Mouse (Mus musculus) limb, embryonic 14.5 days (tissue): ENCODE results near the gene 9330161L09Rik. TPM values are rescaled to one million over a fixed set of nuclear protein-coding genes. Genes with fewer than 3 reads are reported as not detected.

ENCODE experiments used
- ATAC-seq: fragments of 200-750 bp; cut with Nextera tagmentation; 2 replicates; pipeline ENCODE4 v1.8.0; 2017; ENCODE audit warnings: low read depth, moderate number of reproducible peaks, moderate TSS enrichment; ENCODE audit not compliant: low FRiP score
- DNase-seq: peaks from one replicate; pipeline ENCODE4 v3.0.0-alpha.2; 2015; ENCODE audit warnings: low spot score
- H3K27ac ChIP-seq: fragments of 300-500 bp; sonication (generic); replicated peaks from 2 replicates; pipeline ENCODE4 v1.5.1; 2014; ENCODE audit warnings: low read depth, mild to moderate bottlenecking, low read length, moderate library complexity, mixed read lengths
- H3K27me3 ChIP-seq: fragments of 300-500 bp; sonication (generic); 2 replicates; pipeline ENCODE4 v1.6.1; 2014; ENCODE audit warnings: low read length, mixed read lengths; ENCODE audit not compliant: control insufficient read depth, insufficient read depth
- H3K36me3 ChIP-seq: fragments of 300-500 bp; sonication (generic); 2 replicates; pipeline ENCODE4 v1.6.1; 2014; ENCODE audit warnings: mild to moderate bottlenecking, low read length, moderate library complexity, mixed read lengths; ENCODE audit not compliant: control insufficient read depth, insufficient read depth
- H3K4me1 ChIP-seq: fragments of 300-500 bp; sonication (generic); 2 replicates; pipeline ENCODE4 v1.6.1; 2014; ENCODE audit warnings: antibody characterized with exemption, low read length, mixed read lengths; ENCODE audit not compliant: control insufficient read depth, insufficient read depth
- H3K4me2 ChIP-seq: fragments of 300-500 bp; sonication (generic); replicated peaks from 2 replicates; pipeline ENCODE4 v1.6.1; 2014; ENCODE audit warnings: low read depth, mild to moderate bottlenecking, low read length, moderate library complexity; ENCODE audit not compliant: severe bottlenecking
- H3K4me3 ChIP-seq: fragments of 300-500 bp; sonication (generic); replicated peaks from 2 replicates; pipeline ENCODE4 v1.5.1; 2014; ENCODE audit warnings: low read length
- H3K9ac ChIP-seq: fragments of 300-500 bp; sonication (generic); 2 replicates; pipeline ENCODE4 v1.6.1; 2014; ENCODE audit warnings: mild to moderate bottlenecking, low read depth, low read length, moderate library complexity; ENCODE audit not compliant: severe bottlenecking
- H3K9me3 ChIP-seq: fragments of 300-500 bp; sonication (generic); 2 replicates; pipeline ENCODE4 v1.6.1; 2016; ENCODE audit warnings: low read length; ENCODE audit not compliant: control insufficient read depth
- POLR2A ChIP-seq: fragments of 200-500 bp; IDR thresholded peaks from 2 replicates; pipeline ENCODE4 v1.8.0; 2012; ENCODE audit warnings: inconsistent platforms, mild to moderate bottlenecking, moderate library complexity, borderline replicate concordance; ENCODE audit not compliant: insufficient read depth, insufficient read length; ENCODE audit errors: extremely low read depth
- WGBS: fragments of 180-500 bp; shearing (Covaris S2); extraction: QIAGEN DNeasy Blood & Tissue Kit; methylation state at CpG from one replicate; pipeline ENCODE4 v1.1.7; 2014; 5-methylcytosine and 5-hydroxymethylcytosine counted together
- polyA plus RNA-seq, 2 experiments: library from polyadenylated mRNA; depleted of rRNA in 1 of 2; stranded (reverse) in 1 of 2; unstranded in 1 of 2; fragments of >200 nt; fragmentation: Nextera tagmentation in 1 of 2; extraction: Ambion mirVana in 1 of 2; gene quantifications; 2 replicates each; pipeline versions ENCODE4 v1.2.1 to v1.2.3; 2012 to 2014

Gene 9330161L09Rik
- polyA plus RNA-seq, 2 experiments: 0.32 to 0.47 TPM

DNA sequence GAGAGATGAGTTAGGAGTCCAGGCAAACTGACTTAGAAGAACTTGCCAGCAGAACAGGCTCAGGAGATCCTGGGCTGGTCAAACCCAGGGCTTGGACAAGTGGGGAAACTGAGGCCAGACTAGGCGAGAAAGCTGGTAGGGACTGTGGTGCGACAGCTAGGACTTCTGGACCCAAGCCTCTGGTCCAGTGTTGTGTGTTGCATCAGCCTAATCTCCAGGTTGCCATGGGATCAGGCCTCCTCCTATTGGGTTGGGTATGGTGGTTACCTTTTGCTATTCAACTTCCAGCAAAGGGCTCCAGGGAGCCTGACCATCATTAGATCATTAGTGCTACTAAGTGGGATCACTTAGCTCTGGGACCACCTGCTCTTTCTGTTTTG is 18.3 kb downstream of the 9330161L09Rik start:
- WGBS: 79% methylated on average over 2 of the region's 2 CpGs
- ATAC-seq (no peak), DNase-seq (no peak)
- Histone ChIP-seq H3K9me3 (no peaks in the 10 kb centered on the region), H3K4me2 (peak overlapping the region; percentile 73), H3K4me3 (peak overlapping the region; percentile 73), H3K27me3 (no peaks in the 10 kb centered on the region), H3K9ac (peak overlapping the region; percentile 90), H3K36me3 (no peaks in the 10 kb centered on the region), H3K4me1 (peaks cover 7% of the 10 kb centered on the region; the same call in 1 of the 2 replicates), H3K27ac (no peak overlapping the region)
- no peak for TF ChIP-seq POLR2A

- H3K36me3 ChIP-seq: no peaks in the 10 kb centered on the region
- WGBS: under 1% methylated on average over 54 of the region's 58 CpGs
- no peaks in the 10 kb centered on the region for H3K9me3 ChIP-seq
- DNase-seq (peak; percentile 97), ATAC-seq (peak; percentile 99)
- peaks cover 7% of the 10 kb centered on the region; the same call in 1 of the 2 replicates for H3K4me1 ChIP-seq
- H3K27me3 ChIP-seq: no peaks in the 10 kb centered on the region
- TF ChIP-seq POLR2A: no peak
- H3K9ac ChIP-seq: peak within 1 kb of the TSS; percentile 90
- H3K4me3 ChIP-seq: peak within 1 kb of the TSS; percentile 73
- peak within 1 kb of the TSS; percentile 73 for H3K4me2 ChIP-seq
- no peak within 1 kb of the TSS for H3K27ac ChIP-seq
Measured at GRCm38 (mm10) chr12:103388505-103389347, 18.9 kb downstream of the 9330161L09Rik start, which contains the start of gene Otub2. TSS of gene Otub2 (plus strand) at chr12:103388682.

- TF ChIP-seq POLR2A: no peak
- Histone ChIP-seq H3K4me2 (no peak overlapping the region), H3K4me1 (no peaks in the 10 kb centered on the region), H3K9me3 (no peaks in the 10 kb centered on the region), H3K4me3 (no peak overlapping the region), H3K27me3 (no peaks in the 10 kb centered on the region), H3K9ac (no peak overlapping the region), H3K36me3 (no peaks in the 10 kb centered on the region), H3K27ac (no peak overlapping the region)
- ATAC-seq (no peak), DNase-seq (no peak)
- 83% methylated on average over 4 of the region's 4 CpGs for WGBS
Measured at GRCm38 (mm10) chr12:103380226-103380625, 27.4 kb downstream of the 9330161L09Rik start.

DNA sequence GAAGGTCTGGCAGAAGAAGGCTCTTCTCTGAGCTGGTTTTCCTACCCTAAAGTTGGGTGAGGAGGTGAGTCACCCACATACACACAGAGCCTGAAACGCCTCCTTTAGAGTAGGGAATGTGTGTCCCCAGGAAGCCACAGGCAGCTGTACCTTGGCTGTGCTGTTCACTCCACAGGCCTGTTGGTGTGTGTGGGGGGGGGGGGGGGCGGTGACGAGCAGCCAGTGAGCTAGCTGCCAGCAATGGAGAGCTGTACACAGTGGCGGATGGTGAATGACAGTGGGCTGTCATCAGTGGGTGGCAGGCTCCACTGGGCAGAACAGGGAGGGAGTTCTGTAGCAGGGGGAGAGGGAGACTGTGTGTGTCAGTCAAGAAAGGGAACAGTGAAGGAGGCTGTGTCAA is 30.8 kb downstream of the 9330161L09Rik start:
- Histone ChIP-seq H3K4me3 (no peak overlapping the region), H3K27ac (no peak overlapping the region), H3K4me2 (no peak overlapping the region), H3K27me3 (no peaks in the 10 kb centered on the region), H3K36me3 (no peaks in the 10 kb centered on the region), H3K9me3 (no peaks in the 10 kb centered on the region), H3K9ac (no peak overlapping the region), H3K4me1 (no peaks in the 10 kb centered on the region)
- WGBS: 72% methylated on average over 3 of the region's 4 CpGs
- DNase-seq: no peak
- ATAC-seq: no peak
- no peak for TF ChIP-seq POLR2A

GRCm38 (mm10) chr12:103376124-103376523 is 31.5 kb downstream of the 9330161L09Rik start:
- H3K4me1 ChIP-seq: no peaks in the 10 kb centered on the region
- DNase-seq (no peak), ATAC-seq (no peak)
- H3K36me3 ChIP-seq: no peaks in the 10 kb centered on the region
- H3K27ac ChIP-seq: no peak overlapping the region
- H3K4me3 ChIP-seq: no peak overlapping the region
- no peaks in the 10 kb centered on the region for H3K27me3 ChIP-seq
- H3K9me3 ChIP-seq: no peaks in the 10 kb centered on the region
- no peak overlapping the region for H3K9ac ChIP-seq
- 64% methylated on average over 5 of the region's 5 CpGs for WGBS
- TF ChIP-seq POLR2A: no peak
- H3K4me2 ChIP-seq: no peak overlapping the region
